Mouse (Mus musculus) lung, embryonic 16.5 days (tissue): ENCODE data around the gene Olfr691. TPM values are rescaled to one million over a fixed set of nuclear protein-coding genes. Genes with fewer than 3 reads are reported as not detected.
A peak's percentile ranks its signal among the peaks of the same experiment; 100 is the strongest.

Experiments
- ATAC-seq: fragments of 200-750 bp; cut with Nextera tagmentation; 2 replicates; pipeline ENCODE4 v1.8.0; 2017; ENCODE audit warnings: low read depth, mild to moderate bottlenecking, moderate library complexity
- H3K27ac ChIP-seq: fragments of 300-500 bp; sonication (generic); 2 replicates; pipeline ENCODE4 v1.5.1; 2014; ENCODE audit warnings: mild to moderate bottlenecking, control low read depth, low read length
- H3K27me3 ChIP-seq: fragments of 300-500 bp; sonication (generic); 2 replicates; pipeline ENCODE4 v1.6.1; 2014; ENCODE audit warnings: low read depth, low read length, mixed read lengths; ENCODE audit not compliant: control insufficient read depth, insufficient read depth
- H3K36me3 ChIP-seq: fragments of 300-500 bp; sonication (generic); 2 replicates; pipeline ENCODE4 v1.6.1; 2014; ENCODE audit warnings: low read length; ENCODE audit not compliant: control insufficient read depth, insufficient read depth
- H3K4me1 ChIP-seq: fragments of 300-500 bp; sonication (generic); replicated peaks from 2 replicates; pipeline ENCODE4 v1.6.1; 2014; ENCODE audit warnings: low read length, mixed read lengths; ENCODE audit not compliant: control insufficient read depth, insufficient read depth
- H3K4me2 ChIP-seq: fragments of 300-500 bp; sonication (generic); 2 replicates; pipeline ENCODE4 v1.6.1; 2014; ENCODE audit warnings: low read depth, low read length, control low read depth
- H3K4me3 ChIP-seq: fragments of 300-500 bp; sonication (generic); 2 replicates; pipeline ENCODE4 v1.5.1; 2014; ENCODE audit warnings: mild to moderate bottlenecking, low read length, control low read depth
- H3K9ac ChIP-seq: fragments of 300-500 bp; sonication (generic); 2 replicates; pipeline ENCODE4 v1.6.1; 2014; ENCODE audit warnings: low read length, control low read depth
- H3K9me3 ChIP-seq: fragments of 300-500 bp; sonication (generic); 2 replicates; pipeline ENCODE4 v1.6.1; 2016; ENCODE audit warnings: low read length; ENCODE audit not compliant: control insufficient read depth
- WGBS: fragments of 180-500 bp; shearing (Covaris S2); extraction: QIAGEN DNeasy Blood & Tissue Kit; methylation state at CpG from one replicate; pipeline ENCODE4 v1.1.7; 2014; 5-methylcytosine and 5-hydroxymethylcytosine counted together
- polyA plus RNA-seq: library from polyadenylated mRNA; unstranded; fragments of >200 nt; fragmentation: Nextera tagmentation; extraction: Ambion mirVana; gene quantifications from 2 replicates; pipeline ENCODE4 v1.2.1, GENCODE M21; 2015

Olfr691 gene
- polyA plus RNA-seq: not detected in 2 replicates

DNA sequence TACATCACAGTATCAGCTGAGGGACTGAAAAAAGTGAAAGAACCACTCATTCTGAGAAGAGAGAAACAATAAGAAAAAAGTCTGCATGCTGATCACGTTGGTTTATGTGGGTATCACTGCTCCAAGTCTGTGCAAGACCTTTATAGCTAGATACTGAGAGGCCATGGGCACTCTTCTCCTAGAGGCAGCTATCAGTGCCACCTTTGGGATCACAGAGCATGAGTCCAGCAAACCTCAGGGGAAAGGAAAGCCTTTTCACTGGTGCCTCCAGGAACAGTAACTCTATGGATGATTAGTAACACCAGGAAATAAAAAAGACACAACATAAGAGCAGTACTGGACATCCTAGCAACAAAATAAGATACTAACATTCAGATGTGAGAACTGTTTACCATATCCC lies at the start of gene Olfr691:
TSS of gene Olfr691 (minus strand) at position 101 of the 400 bp plus-strand sequence.
- Histone ChIP-seq H3K4me2 (no peak within 1 kb of the TSS), H3K9ac (no peak within 1 kb of the TSS), H3K9me3 (no peaks in the 10 kb centered on the region), H3K27ac (no peak within 1 kb of the TSS), H3K36me3 (no peaks in the 10 kb centered on the region), H3K27me3 (no peaks in the 10 kb centered on the region), H3K4me3 (no peak within 1 kb of the TSS), H3K4me1 (no peaks in the 10 kb centered on the region)
- 37% methylated on average over 1 of the region's 1 CpGs for WGBS
- ATAC-seq: no peak

DNA sequence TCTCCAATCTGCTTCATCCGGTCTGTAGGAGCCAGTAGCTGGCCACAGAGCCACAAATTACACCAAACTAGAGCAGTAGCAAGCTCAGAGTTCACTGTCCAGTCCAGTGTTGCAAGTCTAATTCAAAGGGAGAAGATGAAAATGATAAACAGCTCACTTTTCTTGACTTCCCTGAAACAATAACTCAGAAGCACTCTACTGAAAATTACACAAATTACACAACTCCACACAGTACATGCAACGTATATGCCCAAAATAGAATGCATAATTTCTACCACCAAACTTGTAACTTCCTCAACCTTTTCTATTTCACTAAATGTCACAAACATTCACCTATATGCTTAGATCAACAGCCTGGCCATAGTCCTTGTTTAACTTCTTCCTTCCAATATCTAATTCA lies 48.2 kb upstream of the Olfr691 start:
- no peaks in the 10 kb centered on the region for H3K27me3 ChIP-seq
- H3K36me3 ChIP-seq: peaks cover 32% of the 10 kb centered on the region
- no peak for ATAC-seq
- no peak overlapping the region for H3K4me2 ChIP-seq
- no peak overlapping the region for H3K4me3 ChIP-seq
- no peak overlapping the region for H3K27ac ChIP-seq
- WGBS: 85% methylated on average over 2 of the region's 2 CpGs
- no peak overlapping the region for H3K9ac ChIP-seq
- no peaks in the 10 kb centered on the region for H3K9me3 ChIP-seq
- H3K4me1 ChIP-seq: no peaks in the 10 kb centered on the region

DNA sequence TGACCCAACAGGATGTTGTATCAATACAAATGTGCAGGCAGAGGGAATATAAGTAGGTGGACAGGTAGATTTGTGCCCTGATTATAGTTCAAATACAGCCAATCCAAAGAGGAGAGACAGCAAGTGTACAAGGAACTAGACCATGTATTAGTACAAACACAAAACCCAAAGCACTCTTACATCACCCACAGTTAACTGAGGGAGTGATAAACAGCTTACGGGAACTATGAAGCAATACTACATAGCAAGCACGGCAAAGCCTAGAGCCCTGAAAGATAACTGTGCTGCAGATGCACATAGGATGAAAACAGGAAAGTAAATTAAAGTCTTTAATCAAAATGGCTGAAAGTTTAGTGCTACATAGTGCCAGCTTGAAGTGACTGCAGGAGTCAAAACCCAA lies 45.6 kb upstream of the Olfr691 start:
- Histone ChIP-seq H3K4me3 (no peak overlapping the region), H3K36me3 (peaks cover 54% of the 10 kb centered on the region), H3K4me2 (no peak overlapping the region), H3K27ac (no peak overlapping the region), H3K4me1 (no peaks in the 10 kb centered on the region), H3K9me3 (no peaks in the 10 kb centered on the region), H3K27me3 (no peaks in the 10 kb centered on the region), H3K9ac (no peak overlapping the region)
- WGBS: 89% methylated on average over 2 of the region's 2 CpGs
- no peak for ATAC-seq

DNA sequence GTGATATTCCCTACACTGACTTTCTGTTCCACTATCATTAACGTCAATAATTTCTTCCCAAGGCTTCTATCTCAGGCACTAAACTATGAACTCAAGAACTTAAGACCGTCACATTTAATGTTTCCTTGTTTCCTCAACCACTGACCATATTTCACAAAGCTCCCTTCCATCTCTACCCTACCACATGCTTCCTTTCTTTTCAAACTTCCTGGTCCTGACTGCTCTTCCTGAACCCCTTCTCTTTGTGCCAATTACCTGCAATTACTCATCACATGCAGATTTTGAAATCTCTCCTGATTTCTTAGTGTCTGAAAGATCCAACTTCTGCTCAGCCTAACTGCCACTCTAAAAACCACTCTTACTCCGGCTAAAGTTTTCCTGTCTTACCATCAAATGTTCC lies 38.3 kb upstream of the Olfr691 start:
- no peaks in the 10 kb centered on the region for H3K9me3 ChIP-seq
- peaks cover 53% of the 10 kb centered on the region for H3K36me3 ChIP-seq
- no peak overlapping the region for H3K4me3 ChIP-seq
- ATAC-seq: no peak
- no peaks in the 10 kb centered on the region for H3K4me1 ChIP-seq
- 92% methylated on average over 3 of the region's 3 CpGs for WGBS
- H3K27me3 ChIP-seq: no peaks in the 10 kb centered on the region
- H3K9ac ChIP-seq: no peak overlapping the region
- no peak overlapping the region for H3K4me2 ChIP-seq
- H3K27ac ChIP-seq: no peak overlapping the region

DNA sequence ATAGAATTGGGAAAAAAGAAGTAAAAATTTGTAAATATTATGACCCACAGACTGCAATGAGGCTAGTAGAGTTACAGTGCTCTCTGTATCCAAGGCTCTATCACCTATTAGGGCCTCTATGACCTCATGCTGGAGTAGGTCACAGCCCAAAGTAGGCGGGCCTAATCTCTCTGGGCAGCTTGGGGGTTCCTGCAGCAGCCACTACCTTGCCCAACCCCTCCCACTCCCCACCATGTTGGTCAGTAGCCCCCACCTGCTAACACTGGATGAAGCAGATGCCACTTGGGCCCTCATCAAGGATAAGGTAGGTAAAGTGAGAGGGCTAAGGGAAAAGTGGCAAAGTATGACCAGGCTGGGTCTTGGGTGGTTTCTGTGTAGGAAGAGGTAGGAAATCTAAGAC lies 32.8 kb upstream of the Olfr691 start, which contains the start of gene Gm5901:
TSS of gene Gm5901 (plus strand) at position 173 of the 400 bp plus-strand sequence.
- H3K4me3 ChIP-seq: no peak within 1 kb of the TSS
- no peaks in the 10 kb centered on the region for H3K9me3 ChIP-seq
- WGBS: 84% methylated on average over 1 of the region's 1 CpGs
- no peak within 1 kb of the TSS for H3K9ac ChIP-seq
- no peak within 1 kb of the TSS for H3K4me2 ChIP-seq
- no peaks in the 10 kb centered on the region for H3K27me3 ChIP-seq
- ATAC-seq: no peak
- H3K4me1 ChIP-seq: no peaks in the 10 kb centered on the region
- no peak within 1 kb of the TSS for H3K27ac ChIP-seq
- H3K36me3 ChIP-seq: peaks cover 16% of the 10 kb centered on the region

DNA sequence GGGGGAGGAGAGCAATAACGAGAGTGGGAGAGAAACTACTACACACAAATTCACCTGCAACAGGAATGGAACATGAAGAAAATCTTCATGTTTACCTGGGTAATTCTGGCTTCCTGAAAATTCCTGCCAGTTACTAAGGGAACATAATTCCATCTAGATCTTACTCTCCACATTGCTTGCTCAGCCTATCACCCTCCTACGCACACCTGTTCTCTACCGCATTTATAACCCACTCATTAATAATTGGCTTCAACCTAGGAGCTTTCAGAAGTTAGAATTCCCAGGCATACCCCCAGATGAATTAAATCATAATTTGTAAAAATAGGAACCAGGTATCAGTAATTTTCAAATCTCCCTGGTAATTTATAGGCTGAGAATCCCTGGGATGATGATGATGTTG lies 31.9 kb upstream of the Olfr691 start:
- Histone ChIP-seq H3K4me3 (no peak overlapping the region), H3K9me3 (no peaks in the 10 kb centered on the region), H3K27me3 (no peaks in the 10 kb centered on the region), H3K4me1 (no peaks in the 10 kb centered on the region), H3K9ac (no peak overlapping the region), H3K27ac (no peak overlapping the region), H3K4me2 (no peak overlapping the region), H3K36me3 (peaks cover 16% of the 10 kb centered on the region)
- 94% methylated on average over 3 of the region's 3 CpGs for WGBS
- no peak for ATAC-seq

DNA sequence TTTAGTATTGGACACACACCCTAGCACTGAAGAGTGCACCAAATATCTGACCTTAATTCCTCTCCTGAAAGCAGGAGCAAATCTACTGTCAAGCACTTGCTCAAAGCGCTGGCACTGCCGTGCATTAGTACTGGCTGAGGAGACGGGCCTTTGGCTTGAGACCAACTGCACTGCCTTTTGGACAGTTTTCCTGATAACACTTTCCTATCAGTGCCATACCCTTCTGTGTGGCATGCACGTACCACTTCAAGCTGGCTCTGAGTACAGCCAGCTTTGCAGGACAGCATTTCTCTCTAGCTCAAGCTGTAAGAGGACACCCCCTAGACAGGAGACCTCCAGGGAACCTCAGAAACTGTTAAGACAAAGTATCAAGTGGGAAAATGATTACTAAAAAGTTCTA lies 31.4 kb upstream of the Olfr691 start:
- WGBS: 61% methylated on average over 4 of the region's 4 CpGs
- H3K4me3 ChIP-seq: no peak overlapping the region
- peaks cover 13% of the 10 kb centered on the region for H3K36me3 ChIP-seq
- H3K27ac ChIP-seq: no peak overlapping the region
- H3K4me2 ChIP-seq: no peak overlapping the region
- H3K4me1 ChIP-seq: no peaks in the 10 kb centered on the region
- H3K9me3 ChIP-seq: no peaks in the 10 kb centered on the region
- H3K27me3 ChIP-seq: no peaks in the 10 kb centered on the region
- no peak overlapping the region for H3K9ac ChIP-seq
- 0 out of 2 replicates have a peak, but pooled peaks have one; percentile 20 for ATAC-seq

DNA sequence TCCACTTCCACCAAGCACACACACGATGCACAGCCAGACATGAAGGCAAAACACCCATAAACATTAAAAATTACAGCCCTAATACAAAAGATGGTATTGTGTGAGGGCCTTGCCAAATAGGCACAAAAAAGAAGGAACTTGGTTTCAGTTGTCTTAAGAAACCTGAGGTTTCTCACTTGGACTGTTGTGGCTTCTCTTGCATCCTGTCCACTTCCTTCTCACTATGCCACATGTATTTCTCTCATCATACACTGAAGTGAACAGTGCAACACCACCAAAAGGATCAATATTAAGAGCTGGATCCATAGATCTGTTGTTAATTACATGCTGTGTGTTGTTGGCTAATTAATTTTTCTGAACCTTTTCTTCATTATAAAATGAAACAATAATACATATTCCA lies 30.8 kb upstream of the Olfr691 start:
- no peaks in the 10 kb centered on the region for H3K4me1 ChIP-seq
- H3K4me2 ChIP-seq: no peak overlapping the region
- H3K4me3 ChIP-seq: no peak overlapping the region
- ATAC-seq: no peak
- H3K9ac ChIP-seq: no peak overlapping the region
- H3K9me3 ChIP-seq: no peaks in the 10 kb centered on the region
- peaks cover 8% of the 10 kb centered on the region for H3K36me3 ChIP-seq
- H3K27me3 ChIP-seq: no peaks in the 10 kb centered on the region
- WGBS: 90% methylated on average over 1 of the region's 1 CpGs
- no peak overlapping the region for H3K27ac ChIP-seq

DNA sequence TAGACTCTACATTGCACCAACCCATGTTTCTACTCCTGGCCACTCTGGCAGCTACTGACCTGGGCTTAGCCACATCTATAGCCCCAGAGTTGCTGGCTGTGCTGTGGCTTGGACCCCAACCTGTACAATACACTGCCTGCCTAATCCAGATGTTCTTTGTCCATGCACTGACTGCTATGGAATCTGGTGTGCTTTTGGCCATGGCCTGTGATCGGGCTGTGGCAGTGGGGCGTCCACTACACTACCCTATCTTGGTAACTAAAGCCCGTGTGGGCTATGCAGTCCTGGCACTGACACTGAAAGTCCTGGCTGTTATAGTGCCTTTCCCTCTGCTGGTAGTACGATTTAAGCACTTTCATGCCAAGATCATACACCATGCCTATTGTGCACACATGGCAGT lies 26.5 kb upstream of the Olfr691 start:
- Histone ChIP-seq H3K4me1 (no peaks in the 10 kb centered on the region), H3K27me3 (no peaks in the 10 kb centered on the region), H3K9me3 (no peaks in the 10 kb centered on the region), H3K4me3 (no peak overlapping the region), H3K9ac (no peak overlapping the region), H3K27ac (no peak overlapping the region), H3K36me3 (no peaks in the 10 kb centered on the region), H3K4me2 (no peak overlapping the region)
- WGBS: 90% methylated on average over 4 of the region's 4 CpGs
- ATAC-seq: no peak

DNA sequence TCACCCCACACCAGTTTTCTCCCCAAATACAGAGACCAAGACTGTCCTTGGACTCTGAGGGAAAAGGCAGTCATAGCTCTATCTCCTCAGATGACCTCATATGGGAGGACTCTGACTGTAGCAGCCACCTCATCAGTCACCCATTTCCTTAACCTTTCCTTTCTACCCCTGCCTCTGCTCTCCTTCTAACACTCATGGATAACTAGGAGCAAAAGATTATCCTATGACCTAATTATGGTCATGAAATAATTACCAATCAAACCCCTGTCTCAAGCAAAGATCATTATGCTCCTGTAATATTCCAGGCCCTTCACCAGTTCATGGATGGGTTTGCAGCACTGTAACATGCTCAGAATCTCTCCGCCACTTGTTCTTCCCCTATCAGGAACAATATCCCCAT lies 25.9 kb upstream of the Olfr691 start, which contains the start of gene Olfr692:
TSS of gene Olfr692 (plus strand) at position 301 of the 400 bp plus-strand sequence.
- Histone ChIP-seq H3K9ac (no peak within 1 kb of the TSS), H3K4me3 (no peak within 1 kb of the TSS), H3K36me3 (no peaks in the 10 kb centered on the region), H3K9me3 (no peaks in the 10 kb centered on the region), H3K27me3 (no peaks in the 10 kb centered on the region), H3K27ac (no peak within 1 kb of the TSS), H3K4me2 (no peak within 1 kb of the TSS), H3K4me1 (no peaks in the 10 kb centered on the region)
- 84% methylated on average over 1 of the region's 1 CpGs for WGBS
- ATAC-seq: no peak
